Mouse (Mus musculus) limb, embryonic 12.5 days (tissue): ENCODE results near the gene Ogfod3. TPM values are rescaled to one million over a fixed set of nuclear protein-coding genes. Genes with fewer than 3 reads are reported as not detected.

ENCODE experiments used
- ATAC-seq: fragments of 200-750 bp; cut with Nextera tagmentation; 2 replicates; pipeline ENCODE4 v1.8.0; 2017; ENCODE audit warnings: low read depth, moderate TSS enrichment; ENCODE audit not compliant: insufficient number of reproducible peaks, insufficient read depth, low FRiP score, low TSS enrichment
- H3K27ac ChIP-seq: fragments of 300-500 bp; sonication (generic); 2 replicates; pipeline ENCODE4 v1.5.1; 2016; ENCODE audit warnings: mild to moderate bottlenecking, moderate library complexity
- H3K27me3 ChIP-seq: fragments of 300-500 bp; sonication (generic); 2 replicates; pipeline ENCODE4 v1.6.1; 2016; ENCODE audit warnings: mild to moderate bottlenecking, moderate library complexity
- H3K36me3 ChIP-seq: fragments of 300-500 bp; sonication (generic); 2 replicates; pipeline ENCODE4 v1.6.1; 2016; ENCODE audit warnings: mild to moderate bottlenecking, moderate library complexity
- H3K4me1 ChIP-seq: fragments of 300-500 bp; sonication (generic); replicated peaks from 2 replicates; pipeline ENCODE4 v1.6.1; 2016
- H3K4me2 ChIP-seq: fragments of 300-500 bp; sonication (generic); 2 replicates; pipeline ENCODE4 v1.6.1; 2016; ENCODE audit warnings: mild to moderate bottlenecking, moderate library complexity
- H3K4me3 ChIP-seq: fragments of 300-500 bp; sonication (generic); replicated peaks from 2 replicates; pipeline ENCODE4 v1.5.1; 2016; ENCODE audit warnings: mild to moderate bottlenecking
- H3K9ac ChIP-seq: fragments of 300-500 bp; sonication (generic); replicated peaks from 2 replicates; pipeline ENCODE4 v1.6.1; 2016; ENCODE audit warnings: mild to moderate bottlenecking, moderate library complexity
- H3K9me3 ChIP-seq: fragments of 300-500 bp; sonication (generic); 2 replicates; pipeline ENCODE4 v1.6.1; 2016; ENCODE audit warnings: mild to moderate bottlenecking, moderate library complexity
- WGBS: fragments of 180-500 bp; shearing (Covaris S2); methylation state at CpG from one replicate; pipeline ENCODE4 v1.1.7; 2016; 5-methylcytosine and 5-hydroxymethylcytosine counted together
- polyA plus RNA-seq: library from polyadenylated mRNA; unstranded; fragments of >200 nt; fragmentation: Nextera tagmentation; extraction: Ambion mirVana; gene quantifications from 2 replicates; pipeline ENCODE4 v1.2.1, GENCODE M21; 2016

Gene Ogfod3
- polyA plus RNA-seq, 1 experiment from 2014 or later, result 16.3 TPM

- H3K36me3 ChIP-seq, result peaks cover 30% of the 10 kb centered on the region; the same call in 1 of the 2 replicates
- H3K9ac ChIP-seq, result no peak overlapping the region
- H3K27ac ChIP-seq, result no peak overlapping the region
- no peaks in the 10 kb centered on the region for H3K27me3 ChIP-seq
- H3K4me2 ChIP-seq, result no peak overlapping the region
- no peaks in the 10 kb centered on the region for H3K9me3 ChIP-seq
- no peaks in the 10 kb centered on the region for H3K4me1 ChIP-seq
- H3K4me3 ChIP-seq, result no peak overlapping the region
- WGBS, result 71% methylated on average over 2 of the region's 2 CpGs
- no peak for ATAC-seq
Measured at GRCm38 (mm10) chr11:121192742-121193141, 11.8 kb downstream of the Ogfod3 start.

GRCm38 (mm10) chr11:121189681-121190080 is 14.8 kb downstream of the Ogfod3 start:
- Histone ChIP-seq H3K27ac (no peak overlapping the region), H3K9ac (no peak overlapping the region), H3K4me2 (no peak overlapping the region), H3K4me1 (no peaks in the 10 kb centered on the region), H3K27me3 (no peaks in the 10 kb centered on the region), H3K36me3 (peaks cover 22% of the 10 kb centered on the region; the same call in 1 of the 2 replicates), H3K9me3 (no peaks in the 10 kb centered on the region), H3K4me3 (no peak overlapping the region)
- ATAC-seq, result no peak
- WGBS, result 90% methylated on average over 3 of the region's 3 CpGs

- Histone ChIP-seq H3K9ac (no peak overlapping the region), H3K27me3 (no peaks in the 10 kb centered on the region), H3K9me3 (no peaks in the 10 kb centered on the region), H3K36me3 (peaks cover 9% of the 10 kb centered on the region), H3K27ac (no peak overlapping the region), H3K4me1 (no peaks in the 10 kb centered on the region), H3K4me2 (no peak overlapping the region), H3K4me3 (no peak overlapping the region)
- 0 out of 2 replicates have a peak, but pooled peaks have one; percentile 33 for ATAC-seq
- WGBS, result 60% methylated on average over 12 of the region's 12 CpGs
Measured at GRCm38 (mm10) chr11:121176285-121177270, 27.9 kb downstream of the Ogfod3 start.

GRCm38 (mm10) chr11:121174234-121174633 is 30.3 kb downstream of the Ogfod3 start:
- WGBS, result 40% methylated on average over 3 of the region's 3 CpGs
- Histone ChIP-seq H3K27ac (no peak overlapping the region), H3K9me3 (no peaks in the 10 kb centered on the region), H3K4me3 (no peak overlapping the region), H3K36me3 (no peaks in the 10 kb centered on the region), H3K27me3 (no peaks in the 10 kb centered on the region), H3K4me1 (no peaks in the 10 kb centered on the region), H3K9ac (no peak overlapping the region), H3K4me2 (no peak overlapping the region)
- ATAC-seq, result no peak

- ATAC-seq, result no peak
- H3K4me2 ChIP-seq, result no peak overlapping the region
- H3K36me3 ChIP-seq, result no peaks in the 10 kb centered on the region
- 81% methylated on average over 5 of the region's 5 CpGs for WGBS
- H3K27me3 ChIP-seq, result no peaks in the 10 kb centered on the region
- H3K27ac ChIP-seq, result no peak overlapping the region
- no peak overlapping the region for H3K4me3 ChIP-seq
- H3K9ac ChIP-seq, result no peak overlapping the region
- no peaks in the 10 kb centered on the region for H3K4me1 ChIP-seq
- no peaks in the 10 kb centered on the region for H3K9me3 ChIP-seq
Measured at GRCm38 (mm10) chr11:121173203-121173602, 31.3 kb downstream of the Ogfod3 start.

GRCm38 (mm10) chr11:121163751-121164150 is 40.8 kb downstream of the Ogfod3 start:
- no peak for ATAC-seq
- no peak overlapping the region for H3K9ac ChIP-seq
- WGBS, result 90% methylated on average over 4 of the region's 4 CpGs
- H3K4me2 ChIP-seq, result no peak overlapping the region
- H3K4me3 ChIP-seq, result no peak overlapping the region
- no peak overlapping the region for H3K27ac ChIP-seq
- no peaks in the 10 kb centered on the region for H3K9me3 ChIP-seq
- no peaks in the 10 kb centered on the region for H3K36me3 ChIP-seq
- peaks cover 8% of the 10 kb centered on the region for H3K27me3 ChIP-seq
- 0 out of 2 replicates have a peak, but pooled peaks cover 5% of the 10 kb centered on the region for H3K4me1 ChIP-seq

GRCm38 (mm10) chr11:121160636-121161346 is 43.7 kb downstream of the Ogfod3 start:
- no peak overlapping the region for H3K9ac ChIP-seq
- H3K36me3 ChIP-seq, result no peaks in the 10 kb centered on the region
- 89% methylated on average over 26 of the region's 26 CpGs for WGBS
- H3K4me1 ChIP-seq, result peaks cover 16% of the 10 kb centered on the region
- no peak overlapping the region for H3K27ac ChIP-seq
- H3K27me3 ChIP-seq, result peaks cover 32% of the 10 kb centered on the region
- ATAC-seq, result no peak
- no peaks in the 10 kb centered on the region for H3K9me3 ChIP-seq
- H3K4me3 ChIP-seq, result no peak overlapping the region
- H3K4me2 ChIP-seq, result no peak overlapping the region

- H3K9ac ChIP-seq, result no peak within 1 kb of the TSS
- no peak within 1 kb of the TSS for H3K4me3 ChIP-seq
- H3K27ac ChIP-seq, result no peak within 1 kb of the TSS
- peaks cover 40% of the 10 kb centered on the region for H3K27me3 ChIP-seq
- WGBS, result 90% methylated on average over 5 of the region's 5 CpGs
- peaks cover 16% of the 10 kb centered on the region for H3K4me1 ChIP-seq
- H3K4me2 ChIP-seq, result no peak within 1 kb of the TSS
- no peak for ATAC-seq
- no peaks in the 10 kb centered on the region for H3K36me3 ChIP-seq
- H3K9me3 ChIP-seq, result no peaks in the 10 kb centered on the region
Measured at GRCm38 (mm10) chr11:121159971-121160370, 44.5 kb downstream of the Ogfod3 start, which contains the start of gene Uts2r. TSS of gene Uts2r (plus strand) at chr11:121160271.

GRCm38 (mm10) chr11:121156411-121156891 is 48.1 kb downstream of the Ogfod3 start:
- ATAC-seq, result no peak
- Histone ChIP-seq H3K27ac (no peak overlapping the region), H3K36me3 (no peaks in the 10 kb centered on the region), H3K4me2 (peak overlapping the region; percentile 67), H3K9ac (peak overlapping the region; percentile 40; the same call in 1 of the 2 replicates), H3K4me3 (peak overlapping the region; percentile 40), H3K9me3 (no peaks in the 10 kb centered on the region), H3K4me1 (peaks cover 11% of the 10 kb centered on the region), H3K27me3 (peaks cover 57% of the 10 kb centered on the region)
- 1% methylated on average over 45 of the region's 45 CpGs for WGBS

- peaks cover 49% of the 10 kb centered on the region for H3K27me3 ChIP-seq
- no peaks in the 10 kb centered on the region for H3K9me3 ChIP-seq
- peaks cover 11% of the 10 kb centered on the region for H3K4me1 ChIP-seq
- no peak overlapping the region for H3K9ac ChIP-seq
- H3K27ac ChIP-seq, result no peak overlapping the region
- no peak overlapping the region for H3K4me3 ChIP-seq
- no peaks in the 10 kb centered on the region for H3K36me3 ChIP-seq
- H3K4me2 ChIP-seq, result no peak overlapping the region
- 33% methylated on average over 4 of the region's 4 CpGs for WGBS
- no peak for ATAC-seq
Measured at GRCm38 (mm10) chr11:121154203-121154602, 50.3 kb downstream of the Ogfod3 start.

GRCm38 (mm10) chr11:121148193-121148592 is 56.3 kb downstream of the Ogfod3 start:
- no peak overlapping the region for H3K4me2 ChIP-seq
- no peak for ATAC-seq
- 72% methylated on average over 3 of the region's 3 CpGs for WGBS
- H3K9ac ChIP-seq, result no peak overlapping the region
- no peak overlapping the region for H3K4me3 ChIP-seq
- H3K9me3 ChIP-seq, result no peaks in the 10 kb centered on the region
- H3K27me3 ChIP-seq, result no peaks in the 10 kb centered on the region
- H3K27ac ChIP-seq, result no peak overlapping the region
- H3K36me3 ChIP-seq, result no peaks in the 10 kb centered on the region
- H3K4me1 ChIP-seq, result no peaks in the 10 kb centered on the region
